Mouse (Mus musculus) frontal cortex, adult 2 months (tissue): ENCODE data around the gene Eme1. TPM values are rescaled to one million over a fixed set of nuclear protein-coding genes. Genes with fewer than 3 reads are reported as not detected.
"Not testable (repeated sequence)": the region's sequence is repeated elsewhere in the genome, so short reads cannot be mapped to it uniquely, and the experiment has no call there.

ENCODE experiments used
- DNase-seq, 2 experiments: peaks; one replicate each; pipeline ENCODE4 v3.0.0; 2022; ENCODE audit warnings: low spot score in 1 of 2; ENCODE audit errors: extremely low spot score in 1 of 2
- polyA plus RNA-seq: library from polyadenylated mRNA; depleted of rRNA; stranded (reverse); fragments of >200 nt; gene quantifications from 2 replicates; pipeline ENCODE4 v1.2.3, GENCODE M21; 2012; rRNA removed

Eme1 gene
- polyA plus RNA-seq: 0.30 and 0.42 TPM in 2 replicates

DNA sequence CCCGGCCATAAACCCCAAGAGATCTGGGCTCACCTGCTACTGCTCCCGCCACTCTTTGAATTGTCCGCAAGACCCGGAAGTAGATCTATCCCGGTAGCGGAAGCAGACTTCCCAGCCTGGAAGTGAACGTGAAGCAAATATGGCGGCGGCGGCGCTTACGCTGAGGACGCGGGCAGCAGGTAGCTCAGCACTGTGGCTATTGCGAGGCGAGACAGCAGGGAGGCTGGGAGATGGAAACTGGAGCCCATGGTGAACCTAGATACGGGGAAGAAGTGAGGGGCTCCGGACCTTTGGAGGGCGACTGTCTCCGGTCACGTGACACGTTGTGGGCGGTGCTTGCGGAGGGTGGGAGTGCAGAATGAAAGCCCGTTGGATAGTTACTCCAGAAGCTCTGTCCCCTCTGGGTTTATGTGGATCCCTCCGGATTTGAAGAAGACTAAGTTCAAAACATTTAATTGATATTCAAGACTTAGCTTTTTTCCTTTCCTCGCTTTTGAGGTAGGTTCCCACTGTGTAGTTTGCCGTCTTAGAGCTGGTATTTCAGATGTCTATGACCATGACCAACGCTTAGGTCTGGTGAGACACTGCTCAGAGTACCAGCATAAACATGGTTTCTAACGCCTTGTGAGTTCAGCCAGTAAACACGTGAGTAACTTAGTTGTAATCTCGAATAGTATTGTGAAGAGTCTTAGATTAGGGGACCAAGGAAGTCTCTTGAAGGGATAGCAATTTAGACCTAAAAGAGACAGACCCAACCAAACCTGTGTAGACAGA, at the start of gene Eme1, which contains the start of gene Mrpl27:
Eme1 (minus strand) TSS at position 302 of the 774 bp plus-strand sequence.
Mrpl27 (plus strand) TSS at position 105 of the 774 bp plus-strand sequence.
- DNase-seq: peak; percentile 68 to 87

DNA sequence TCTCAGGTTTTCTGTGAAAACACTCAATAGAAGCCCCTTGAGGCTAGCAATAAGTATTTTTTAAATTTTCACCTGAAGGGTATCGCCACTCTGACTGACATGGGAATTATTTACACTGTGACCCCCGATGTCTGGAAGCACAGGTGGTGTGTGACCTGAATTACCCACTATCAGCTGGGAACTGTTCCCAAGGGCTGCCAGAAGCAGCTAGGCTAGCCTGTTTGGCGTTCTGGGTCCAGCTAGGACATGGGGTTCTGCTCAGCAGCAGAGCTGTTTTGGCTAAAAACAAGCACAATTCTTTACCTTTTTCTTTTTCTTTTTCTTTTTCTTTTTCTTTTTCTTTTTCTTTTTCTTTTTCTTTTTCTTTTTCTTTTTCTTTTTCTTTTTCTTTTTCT, 48.4 kb upstream of the Eme1 start:
- no peak for DNase-seq

DNA sequence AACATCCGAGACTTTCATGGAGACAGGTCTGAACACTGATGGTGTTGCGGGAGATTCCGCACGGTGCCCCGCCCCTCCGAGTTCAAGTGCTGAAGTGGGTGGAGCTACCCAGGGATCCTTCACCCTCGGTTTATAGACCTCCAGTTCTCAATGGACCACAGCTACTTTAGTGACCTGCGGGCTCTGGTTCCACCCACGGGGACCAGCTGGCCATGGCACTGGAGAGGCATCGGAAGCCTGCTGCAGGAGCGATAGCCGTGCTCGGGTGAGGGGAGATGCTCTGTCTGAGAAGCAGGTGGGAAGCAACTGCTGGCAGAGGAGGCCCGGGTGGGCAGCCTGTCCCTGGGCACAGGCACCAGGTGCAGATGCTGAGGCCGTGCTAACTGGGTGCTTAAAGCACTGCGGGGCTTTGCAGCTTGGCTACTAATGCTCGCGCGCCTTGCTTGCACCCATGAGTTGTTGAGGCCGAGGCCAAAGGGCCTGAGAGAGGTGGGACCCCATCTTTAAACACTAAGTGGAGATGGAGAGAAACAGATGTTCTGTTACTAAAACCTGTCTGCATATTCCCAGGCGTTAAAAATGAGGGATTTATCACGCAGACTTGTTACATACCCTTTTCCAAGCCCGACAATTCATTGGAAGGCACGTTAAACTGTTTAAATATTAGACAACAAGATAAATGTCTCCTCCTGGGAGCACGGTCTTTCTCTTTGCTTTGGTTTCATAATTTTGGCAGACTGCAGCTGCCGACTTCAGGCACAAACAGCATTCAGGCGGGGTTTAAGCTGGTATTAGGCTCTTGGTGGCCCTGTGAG, 47.8 kb upstream of the Eme1 start:
- DNase-seq: no peak

DNA sequence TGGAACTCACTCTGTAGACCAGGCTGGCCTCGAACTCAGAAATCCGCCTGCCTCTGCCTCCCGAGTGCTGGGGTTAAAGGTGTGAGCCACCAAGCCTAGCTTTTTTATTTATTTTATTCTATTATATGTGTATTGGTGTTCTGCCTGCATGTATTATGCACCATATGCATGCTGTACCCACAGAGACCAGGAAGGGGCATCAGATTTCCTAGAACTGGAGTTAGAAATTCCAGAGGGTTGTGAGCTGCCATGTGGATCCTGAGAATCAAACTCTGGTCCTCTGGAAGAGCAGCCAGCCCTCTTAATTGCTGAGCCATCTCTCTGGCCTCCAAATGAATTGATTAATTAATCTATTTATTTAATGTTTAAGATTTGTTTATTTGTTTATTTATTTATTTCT, 45.6 kb upstream of the Eme1 start:
- DNase-seq: no peak

DNA sequence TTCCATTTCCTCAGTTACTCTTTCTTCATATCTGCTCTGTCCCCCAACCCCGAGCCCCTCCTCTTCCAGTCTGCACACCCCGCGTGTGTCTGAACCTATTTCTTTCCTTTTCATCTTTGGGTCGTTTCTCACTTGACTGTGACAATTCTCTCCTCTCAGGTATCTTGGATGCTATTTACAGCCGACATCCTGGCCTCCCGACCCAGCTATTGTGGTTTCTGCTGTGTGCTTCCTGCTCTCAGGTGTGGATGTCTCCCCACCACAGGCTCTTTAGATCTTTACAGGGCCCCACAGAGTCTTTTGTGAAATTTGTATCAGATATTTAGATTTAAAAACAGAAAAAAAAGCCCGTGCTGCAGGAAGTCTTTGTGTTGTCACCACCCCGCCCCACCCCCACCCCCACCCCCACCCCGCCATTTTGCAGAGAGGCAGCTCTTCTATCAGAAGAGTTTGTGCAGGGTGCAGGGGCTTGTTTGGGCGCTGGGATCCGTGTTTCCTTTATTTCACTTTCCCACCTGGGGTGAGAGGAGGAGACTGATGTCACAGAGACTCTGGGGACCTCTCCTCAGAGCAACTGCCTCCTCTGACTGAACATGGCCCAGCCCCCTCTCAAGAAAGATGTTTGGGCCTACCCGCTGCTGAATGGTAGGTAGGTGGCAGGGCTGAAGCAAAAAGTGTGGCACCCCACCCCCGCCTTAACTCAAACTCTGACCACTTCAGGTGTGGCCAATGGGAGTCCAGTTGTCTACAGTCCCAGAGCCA, 44.1 kb upstream of the Eme1 start:
- no peak for DNase-seq

DNA sequence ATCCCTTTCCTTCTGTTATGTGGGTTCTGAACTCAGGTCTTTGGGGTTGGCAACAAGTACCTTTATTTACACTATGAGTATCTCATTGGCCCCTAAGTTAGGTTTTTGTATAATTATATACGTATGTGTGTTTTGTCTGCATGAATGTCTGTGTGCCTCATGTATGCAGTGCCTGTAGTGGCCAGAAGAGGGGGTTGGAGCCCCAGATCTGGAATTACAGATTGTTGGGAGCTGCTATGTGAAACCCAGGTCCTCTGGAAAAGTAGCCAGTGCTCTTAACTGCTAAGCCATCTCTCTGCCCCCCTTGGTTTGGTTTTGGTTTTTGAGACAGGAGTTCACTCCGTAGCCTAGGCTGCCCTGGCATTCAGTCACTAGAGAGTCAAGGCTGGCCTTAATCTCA, 43.4 kb upstream of the Eme1 start:
- DNase-seq: no peak

DNA sequence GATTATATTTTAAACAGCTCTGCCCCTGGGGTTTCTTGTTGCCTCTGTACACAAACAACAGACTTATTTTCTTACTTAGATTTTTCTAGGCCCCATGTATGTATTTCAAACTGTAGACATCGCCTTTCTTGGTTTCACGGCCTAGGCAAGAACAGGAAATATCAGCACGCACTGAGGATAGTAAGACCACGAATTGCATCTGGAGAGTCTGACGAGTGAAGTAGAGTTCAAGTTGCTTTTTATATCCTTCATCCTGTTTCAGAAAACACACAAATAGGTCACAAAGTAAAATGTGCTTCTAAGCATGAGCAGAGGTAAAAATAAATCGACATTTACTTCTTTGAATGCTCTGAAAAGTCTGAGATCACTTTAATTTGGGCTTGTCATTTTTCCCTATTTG, 41.7 kb upstream of the Eme1 start:
- no peak for DNase-seq

DNA sequence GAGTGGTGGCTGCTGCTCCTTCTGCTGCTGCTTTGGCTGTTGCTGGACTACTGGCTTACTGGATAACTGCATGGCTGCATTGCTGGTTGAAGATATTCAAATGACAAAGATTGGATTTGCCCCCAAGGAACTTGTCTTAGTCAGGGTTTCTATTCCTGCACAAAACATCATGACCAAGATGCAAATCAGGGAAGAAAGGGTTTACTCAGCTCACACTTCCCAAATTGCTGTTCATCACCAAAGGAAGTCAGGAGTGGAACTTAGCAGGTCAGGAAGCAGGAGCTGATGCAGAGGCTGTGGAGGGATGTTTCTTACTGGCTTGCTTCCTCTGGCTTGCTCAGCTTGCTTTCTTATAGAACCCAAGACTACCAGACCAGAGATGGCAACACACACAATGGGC, 38.7 kb upstream of the Eme1 start:
- not testable (repeated sequence) for DNase-seq

DNA sequence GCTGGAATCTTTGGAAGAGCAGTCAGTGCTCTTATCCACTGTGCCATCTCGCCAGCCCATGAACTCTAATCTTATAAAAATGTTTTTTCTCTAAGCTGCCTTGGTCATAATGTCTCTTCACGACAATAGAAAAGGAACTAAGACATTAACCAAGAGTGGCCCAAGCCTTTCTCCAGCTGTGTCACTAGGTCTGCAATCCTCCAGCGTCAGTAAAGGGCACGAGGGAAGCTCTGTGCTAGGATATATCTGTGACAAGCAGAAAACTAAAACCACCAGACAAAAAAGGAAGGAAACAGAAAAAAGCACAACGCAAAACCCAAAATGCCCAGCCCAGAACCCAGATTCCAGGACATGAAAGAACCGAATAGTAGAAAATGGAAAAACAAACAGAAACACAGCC, 33.4 kb upstream of the Eme1 start:
- no peak for DNase-seq

DNA sequence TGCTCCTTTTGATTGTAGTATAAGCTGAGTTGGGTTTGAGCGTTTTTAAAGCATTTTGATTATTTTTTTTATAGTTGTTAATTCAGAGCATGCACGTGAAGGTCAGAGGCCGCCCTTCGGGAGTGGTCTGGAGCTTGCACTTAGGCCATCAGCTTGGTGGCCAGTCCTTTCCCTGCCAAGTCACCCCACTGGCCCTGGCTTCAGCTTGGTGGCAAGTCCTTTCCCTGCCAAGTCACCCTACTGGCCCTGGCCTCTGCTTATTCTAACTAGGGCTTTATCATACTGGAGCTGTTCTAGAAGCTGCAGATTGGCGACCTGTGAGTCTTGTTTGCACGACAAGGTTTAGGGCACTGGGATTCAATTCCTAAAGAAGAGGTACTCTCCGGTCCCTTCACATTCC, 28.7 kb upstream of the Eme1 start:
- DNase-seq: no peak

DNA sequence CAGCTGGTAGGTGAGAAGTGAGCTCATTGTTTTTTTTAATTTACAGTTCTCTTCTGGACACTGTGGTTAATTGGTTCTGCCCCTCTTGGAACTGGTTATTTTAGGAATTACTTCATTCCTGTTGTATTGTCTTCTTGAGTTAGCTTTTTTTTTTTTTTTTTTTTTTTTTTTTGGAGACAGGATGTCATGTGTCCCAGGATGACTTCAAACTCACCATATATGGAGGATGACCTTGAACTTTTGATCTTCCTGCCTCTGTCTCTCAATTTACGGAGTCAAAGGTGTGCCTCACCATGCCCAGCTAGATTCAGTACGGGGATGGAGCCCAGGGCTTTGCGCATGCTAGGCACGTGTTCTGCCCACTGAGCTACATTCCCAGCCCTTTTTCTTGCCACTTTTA, 27.9 kb upstream of the Eme1 start:
- DNase-seq: no peak

DNA sequence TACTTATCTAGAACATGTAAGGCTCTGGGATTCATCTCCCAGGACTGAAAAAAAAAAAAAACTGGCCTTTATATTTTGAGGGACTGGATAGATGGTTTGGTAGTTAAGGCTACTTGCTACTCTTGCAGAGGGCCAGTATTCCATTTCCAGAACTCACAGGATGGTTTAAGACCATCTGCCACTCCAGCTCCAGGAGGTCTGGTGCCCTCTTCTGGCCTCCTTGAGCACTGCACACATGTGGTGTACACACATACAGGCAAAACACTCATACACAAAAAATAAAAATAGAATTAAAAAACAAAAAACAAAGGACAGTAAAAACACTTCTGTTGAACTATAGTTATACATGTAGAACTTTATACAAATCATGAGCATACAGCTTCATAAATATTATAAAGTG, 26.9 kb upstream of the Eme1 start:
- no peak for DNase-seq

DNA sequence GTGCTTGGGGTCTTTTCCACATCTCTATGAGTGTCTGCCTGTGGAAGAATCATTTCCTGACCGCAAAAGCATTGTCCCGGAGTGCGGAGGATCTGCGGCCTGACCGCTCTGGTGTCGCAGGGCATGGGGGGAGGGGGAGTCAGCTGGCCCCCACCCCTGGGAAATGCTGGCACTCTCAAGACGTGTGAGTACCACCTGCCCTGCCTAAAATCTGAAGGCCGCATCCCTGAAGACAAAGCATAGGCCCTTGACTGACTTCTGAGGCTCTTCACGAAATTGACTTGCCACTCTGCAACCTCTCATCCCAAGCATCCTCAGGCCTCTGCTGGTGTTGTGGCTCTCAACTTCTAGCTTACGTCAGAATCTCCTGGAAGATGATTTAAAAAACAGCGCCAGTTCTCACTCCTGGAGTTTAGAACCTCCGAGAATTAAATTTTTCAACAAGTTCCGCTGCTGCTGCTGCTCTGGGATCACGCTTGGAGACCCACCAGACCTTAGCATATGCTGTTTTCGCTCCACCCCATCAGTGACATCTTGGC, 23.9 kb upstream of the Eme1 start:
- DNase-seq: no peak

DNA sequence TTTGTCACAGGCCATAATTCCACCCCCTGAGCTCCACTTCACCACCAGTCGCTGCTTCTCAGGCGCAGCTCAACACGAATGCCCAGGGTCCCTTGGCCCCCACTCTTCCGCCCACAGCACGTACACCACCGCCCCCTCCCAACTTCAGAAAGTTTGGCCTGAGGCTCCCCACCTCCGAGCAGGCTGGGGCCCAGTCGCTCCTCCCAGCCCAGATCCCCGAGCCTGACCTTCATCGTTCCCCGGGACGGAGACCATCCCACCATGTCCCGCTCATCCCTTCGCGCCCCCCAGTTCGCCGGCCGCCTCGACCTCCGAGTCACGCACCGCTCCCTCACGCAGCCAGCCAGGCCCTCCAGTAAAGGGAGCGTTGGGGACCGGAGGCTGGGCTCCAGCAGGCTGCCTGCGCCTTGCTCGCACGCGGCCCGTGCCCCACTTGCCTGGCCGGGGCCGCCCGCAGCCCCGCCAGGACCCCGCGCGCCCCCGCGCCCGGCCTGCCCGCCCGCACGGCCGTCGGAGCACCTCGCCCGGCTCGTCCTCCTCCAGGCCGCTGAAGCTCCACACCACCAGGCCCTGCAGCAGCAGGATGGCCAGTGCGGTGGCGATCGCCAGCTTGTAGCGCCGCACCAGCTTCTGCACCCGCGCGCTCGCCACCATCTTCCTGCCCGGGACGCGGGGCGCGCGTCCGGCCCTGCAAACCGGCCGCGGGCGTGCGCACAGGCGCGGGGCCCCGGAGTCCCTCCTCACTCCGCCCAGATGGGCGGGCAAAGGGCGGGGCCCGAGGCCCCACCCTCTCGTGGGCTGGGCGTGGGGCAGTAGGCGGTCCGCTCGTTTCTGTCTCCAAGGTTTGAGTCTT, 23.2 kb upstream of the Eme1 start, which contains the start of gene Xylt2:
Xylt2 (minus strand) TSS at position 762 of the 853 bp plus-strand sequence.
- peak; percentile 58 to 92 for DNase-seq

DNA sequence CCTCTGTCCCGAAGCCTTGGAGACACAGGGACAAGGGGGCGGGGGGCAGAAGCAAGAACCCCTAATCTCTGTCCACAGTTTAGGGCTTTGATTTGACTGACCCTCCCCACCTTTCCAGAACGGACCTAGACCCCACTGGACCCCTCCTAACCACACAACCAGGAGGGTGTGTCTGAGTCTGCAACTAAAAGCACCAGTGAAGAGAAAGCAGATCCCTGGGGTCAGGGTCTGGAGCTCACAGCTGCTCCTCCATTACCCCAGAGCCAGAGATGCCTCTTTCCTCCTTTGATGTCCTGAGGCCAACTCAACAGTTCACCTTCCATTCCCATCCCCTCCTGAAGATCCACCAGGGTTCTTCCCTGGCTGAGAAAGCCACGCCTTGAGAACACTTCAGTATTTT, 22.5 kb upstream of the Eme1 start:
- DNase-seq: no peak

DNA sequence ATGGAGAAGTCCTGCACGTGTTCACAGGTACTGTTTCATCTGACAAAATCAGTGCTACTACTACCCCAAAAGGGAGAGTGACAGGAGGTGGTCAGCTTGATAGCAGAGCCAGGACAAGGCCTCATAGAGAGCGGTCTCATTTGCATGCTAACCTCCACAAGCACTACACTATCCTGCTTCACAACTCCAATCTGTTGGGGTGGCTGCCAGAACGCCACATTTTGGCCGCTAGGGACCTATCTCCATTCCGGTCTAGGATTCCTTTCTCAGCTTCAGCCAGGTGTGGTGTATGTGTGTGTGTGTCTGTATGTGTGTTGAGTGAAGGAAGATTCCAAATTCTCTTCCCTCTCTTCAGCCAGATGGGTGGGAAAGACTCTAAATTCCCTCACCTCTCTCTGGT, 21.7 kb upstream of the Eme1 start:
- no peak for DNase-seq

DNA sequence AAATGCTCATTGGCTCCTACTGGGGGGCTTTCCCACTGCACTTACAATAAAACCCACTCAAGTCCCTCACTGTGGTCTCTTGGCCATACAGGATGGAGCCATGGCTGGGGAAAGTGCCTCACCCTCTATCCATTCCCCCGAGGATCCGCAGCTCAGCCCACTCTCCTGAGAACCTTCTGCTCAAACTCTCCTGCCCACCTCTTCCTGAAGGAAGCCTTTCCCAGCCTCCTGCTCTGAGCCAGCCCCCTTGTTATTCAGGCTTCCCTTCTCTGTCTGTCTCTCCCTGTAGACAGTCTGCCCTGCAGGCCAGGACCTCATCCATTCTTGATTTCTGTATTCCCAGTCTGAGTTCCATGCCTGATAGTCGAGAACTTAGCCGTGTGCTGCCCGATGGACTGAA, 21.2 kb upstream of the Eme1 start:
- peak in 1 of 2 experiments; percentile 48 for DNase-seq

DNA sequence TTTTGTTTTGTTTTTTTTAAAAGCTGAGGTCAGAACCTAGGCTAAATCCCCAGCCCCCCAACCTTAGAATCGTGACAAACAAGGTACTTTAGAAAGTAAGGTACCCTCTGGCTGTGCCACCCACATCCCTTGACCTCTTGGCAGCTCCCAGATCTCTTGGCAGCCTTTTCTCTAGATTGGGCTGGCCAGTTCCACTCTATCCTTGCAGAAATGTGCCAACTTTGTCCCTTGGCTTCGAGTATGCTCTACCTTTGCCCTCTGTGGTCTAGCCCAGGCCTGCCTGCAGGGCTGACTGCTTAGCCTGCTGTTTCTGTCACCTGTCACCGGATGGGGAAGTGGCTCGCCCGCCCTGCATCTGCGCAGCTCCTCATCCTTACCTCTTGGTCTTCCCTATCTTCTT, 11.5 kb upstream of the Eme1 start:
- DNase-seq: no peak

DNA sequence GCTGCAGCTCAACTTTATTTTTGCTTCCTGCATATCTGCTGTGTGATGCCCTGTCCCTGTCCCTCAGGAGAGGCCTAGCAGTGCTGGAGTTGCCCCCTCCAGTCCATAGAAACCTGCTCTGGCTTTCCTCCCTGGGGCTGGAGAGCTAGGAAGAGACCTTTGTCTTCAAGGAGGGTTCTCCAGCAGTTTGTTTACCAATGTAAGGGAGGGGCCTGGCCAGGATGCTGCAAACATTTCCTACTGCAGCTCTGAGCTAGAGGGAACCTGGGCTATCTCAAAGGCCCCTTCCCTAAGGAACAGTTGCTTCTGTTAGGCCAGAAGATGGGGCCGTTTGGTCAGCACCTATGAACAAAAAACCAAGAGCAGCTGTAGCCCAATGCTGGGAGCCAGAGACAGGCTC, 7.6 kb upstream of the Eme1 start:
- no peak for DNase-seq

DNA sequence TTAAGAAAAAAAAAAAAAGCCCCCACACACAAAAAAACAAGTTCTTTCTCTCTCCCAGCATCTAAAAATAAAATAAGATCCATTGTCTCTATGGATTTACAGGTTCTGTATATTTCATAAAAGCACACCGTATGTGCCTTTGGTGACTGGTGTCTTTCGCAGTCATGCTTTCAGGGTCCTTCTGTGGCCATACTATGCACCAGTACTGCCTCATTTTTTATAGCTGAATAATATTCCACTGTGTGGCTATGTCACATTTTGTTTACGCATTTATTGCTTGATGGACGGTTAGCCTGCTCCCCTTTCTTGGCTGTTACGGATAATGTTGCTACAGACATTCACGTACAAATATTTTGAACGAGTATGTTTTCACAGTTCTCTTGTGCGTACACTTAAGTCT, 791 bp downstream of the Eme1 start:
- no peak for DNase-seq
